Mouse (Mus musculus) intestine, postnatal 0 days (tissue): ENCODE results near the gene Clasp1. TPM values are rescaled to one million over a fixed set of nuclear protein-coding genes. Genes with fewer than 3 reads are reported as not detected.

Source experiments
- ATAC-seq: fragments of 200-750 bp; cut with Nextera tagmentation; 2 replicates; pipeline ENCODE4 v1.8.0; 2017; ENCODE audit warnings: mild to moderate bottlenecking, moderate TSS enrichment, moderate library complexity
- H3K27ac ChIP-seq: fragments of 300-500 bp; sonication (generic); 2 replicates; pipeline ENCODE4 v1.5.1; 2014; ENCODE audit warnings: mild to moderate bottlenecking, low read depth, low read length, moderate library complexity
- H3K27me3 ChIP-seq: fragments of 300-500 bp; sonication (generic); replicated peaks from 2 replicates; pipeline ENCODE4 v1.6.1; 2014; ENCODE audit warnings: low read length, mixed read lengths; ENCODE audit not compliant: control insufficient read depth, insufficient read depth
- H3K36me3 ChIP-seq: fragments of 300-500 bp; sonication (generic); 2 replicates; pipeline ENCODE4 v1.6.1; 2014; ENCODE audit warnings: mild to moderate bottlenecking, moderate library complexity; ENCODE audit not compliant: control insufficient read depth, insufficient read depth
- H3K4me1 ChIP-seq: fragments of 300-500 bp; sonication (generic); replicated peaks from 2 replicates; pipeline ENCODE4 v1.6.1; 2014; ENCODE audit warnings: antibody characterized with exemption, low read length, mixed read lengths; ENCODE audit not compliant: control insufficient read depth, insufficient read depth
- H3K4me2 ChIP-seq: fragments of 300-500 bp; sonication (generic); replicated peaks from 2 replicates; pipeline ENCODE4 v1.6.1; 2014; ENCODE audit warnings: low read depth, mild to moderate bottlenecking, moderate library complexity
- H3K4me3 ChIP-seq: fragments of 300-500 bp; sonication (generic); 2 replicates; pipeline ENCODE4 v1.5.1; 2014; ENCODE audit warnings: low read depth, low read length
- H3K9ac ChIP-seq: fragments of 300-500 bp; sonication (generic); 2 replicates; pipeline ENCODE4 v1.6.1; 2014; ENCODE audit warnings: mild to moderate bottlenecking, low read depth, low read length
- H3K9me3 ChIP-seq: fragments of 300-500 bp; sonication (generic); 2 replicates; pipeline ENCODE4 v1.6.1; 2016; ENCODE audit warnings: mixed run types; ENCODE audit not compliant: control insufficient read depth
- CTCF ChIP-seq: sonication (generic); IDR thresholded peaks from 2 replicates; pipeline ENCODE4 v1.5.1; 2016; ENCODE audit warnings: low read depth, mild to moderate bottlenecking, control low read depth, antibody characterized with exemption, moderate library complexity
- WGBS: fragments of 180-500 bp; shearing (Covaris S2); extraction: QIAGEN DNeasy Blood & Tissue Kit; methylation state at CpG from one replicate; pipeline ENCODE4 v1.1.7; 2014; 5-methylcytosine and 5-hydroxymethylcytosine counted together
- polyA plus RNA-seq: library from polyadenylated mRNA; unstranded; fragments of >200 nt; fragmentation: Nextera tagmentation; extraction: Ambion mirVana; gene quantifications from 2 replicates; pipeline ENCODE4 v1.2.1, GENCODE M21; 2015

Clasp1 gene
- polyA plus RNA-seq, 1 experiment from 2014 or later: 8.7 TPM

DNA sequence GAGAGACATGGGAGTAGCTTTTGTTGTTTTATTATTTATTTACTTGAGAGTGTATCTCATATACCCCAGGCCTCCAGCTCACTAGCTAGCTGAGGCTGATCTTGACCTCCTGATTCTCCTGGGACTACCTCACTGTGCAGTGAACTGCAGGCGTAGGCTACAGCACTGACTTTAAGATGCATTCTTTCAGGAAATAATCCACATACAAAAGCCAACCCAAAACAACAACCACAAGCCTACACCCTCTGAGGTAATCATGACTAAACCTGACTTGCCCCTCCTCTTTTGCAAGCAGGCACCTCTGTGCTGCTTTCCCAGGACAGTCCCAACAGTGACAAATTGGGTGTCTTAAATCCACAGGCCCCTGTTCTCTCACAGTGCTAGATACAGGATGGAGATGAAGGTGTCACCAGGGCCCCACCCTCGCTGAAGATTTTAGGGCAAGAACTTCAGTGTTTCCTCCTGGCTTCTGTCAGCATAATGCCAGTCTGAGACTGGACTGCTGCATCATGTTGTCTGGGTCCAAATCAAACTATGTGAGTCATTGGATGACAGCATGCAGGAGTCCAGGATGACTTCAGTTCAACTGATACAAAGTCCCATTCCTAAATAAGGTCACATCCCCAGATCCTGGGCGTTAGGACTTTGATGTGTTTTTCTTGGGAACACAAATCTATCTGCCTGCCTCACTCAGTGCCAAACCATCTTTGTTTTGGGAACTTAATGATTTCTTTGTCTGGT is 20.0 kb upstream of the Clasp1 start:
- no peak overlapping the region for H3K9ac ChIP-seq
- H3K4me1 ChIP-seq: no peaks in the 10 kb centered on the region
- no peak overlapping the region for H3K4me2 ChIP-seq
- WGBS: 64% methylated on average over 3 of the region's 3 CpGs
- no peaks in the 10 kb centered on the region for H3K9me3 ChIP-seq
- H3K27me3 ChIP-seq: no peaks in the 10 kb centered on the region
- no peak for ATAC-seq
- no peaks in the 10 kb centered on the region for H3K36me3 ChIP-seq
- no peak overlapping the region for H3K27ac ChIP-seq
- TF ChIP-seq CTCF: no peak
- H3K4me3 ChIP-seq: no peak overlapping the region

DNA sequence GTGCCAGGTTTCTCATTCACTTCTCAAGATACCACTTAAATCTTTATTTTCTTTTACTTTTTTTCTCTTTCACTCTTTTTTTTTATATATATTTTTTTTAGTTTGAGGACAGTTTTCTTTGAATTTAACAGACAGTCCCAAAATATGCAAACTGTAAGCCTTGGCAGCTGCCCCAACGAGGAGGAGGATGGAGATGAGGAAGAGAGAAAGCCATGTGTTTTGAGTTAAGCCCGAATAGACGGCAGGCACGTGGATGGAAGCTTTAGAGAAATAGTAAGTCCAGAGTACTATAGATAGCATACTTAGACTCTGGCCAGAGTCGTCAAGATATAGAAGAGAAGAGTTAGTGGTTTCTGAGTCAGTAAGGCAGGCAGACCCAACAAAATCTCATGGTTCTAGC is 11.1 kb upstream of the Clasp1 start:
- ATAC-seq: no peak
- H3K27ac ChIP-seq: no peak overlapping the region
- no peaks in the 10 kb centered on the region for H3K4me1 ChIP-seq
- H3K36me3 ChIP-seq: no peaks in the 10 kb centered on the region
- H3K9me3 ChIP-seq: no peaks in the 10 kb centered on the region
- H3K9ac ChIP-seq: no peak overlapping the region
- no peak for TF ChIP-seq CTCF
- H3K4me3 ChIP-seq: no peak overlapping the region
- no peaks in the 10 kb centered on the region for H3K27me3 ChIP-seq
- no peak overlapping the region for H3K4me2 ChIP-seq
- 69% methylated on average over 5 of the region's 5 CpGs for WGBS

DNA sequence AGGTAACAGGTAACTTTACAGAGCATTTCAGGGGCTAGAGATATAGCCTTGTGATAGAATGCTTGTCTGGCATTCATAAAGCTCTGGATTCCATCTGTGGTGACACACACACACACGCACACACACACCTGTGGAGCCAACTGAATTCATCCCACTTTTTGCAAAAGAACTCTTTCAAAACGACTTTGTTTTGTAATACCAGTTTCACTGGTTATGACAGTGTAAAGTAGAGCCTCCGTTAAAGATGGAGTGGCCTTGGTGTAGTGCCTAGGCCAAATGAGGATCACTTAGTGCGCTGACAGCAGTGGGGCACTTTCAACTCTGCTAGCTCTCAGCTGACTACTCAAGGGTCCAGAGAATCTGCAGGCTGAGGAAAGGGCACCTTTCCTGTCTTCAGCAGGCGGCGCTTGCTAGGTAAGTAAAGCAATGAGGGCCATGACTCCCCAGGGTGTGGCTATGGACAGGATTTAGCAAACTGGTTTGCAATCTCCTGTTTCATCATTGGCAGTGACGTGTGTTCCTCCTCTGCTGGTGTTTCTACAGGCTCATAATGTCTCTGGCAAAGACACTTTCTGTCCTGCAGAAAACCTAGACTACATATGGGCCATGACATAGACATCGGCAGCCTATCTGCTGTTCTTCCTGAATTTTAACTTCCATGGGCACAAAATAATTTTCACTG is 8.6 kb upstream of the Clasp1 start:
- Histone ChIP-seq H3K9me3 (no peaks in the 10 kb centered on the region), H3K4me1 (no peaks in the 10 kb centered on the region), H3K9ac (no peak overlapping the region), H3K4me3 (no peak overlapping the region), H3K27me3 (no peaks in the 10 kb centered on the region), H3K36me3 (no peaks in the 10 kb centered on the region), H3K4me2 (no peak overlapping the region), H3K27ac (no peak overlapping the region)
- no peak for ATAC-seq
- TF ChIP-seq CTCF: no peak
- 76% methylated on average over 8 of the region's 8 CpGs for WGBS

DNA sequence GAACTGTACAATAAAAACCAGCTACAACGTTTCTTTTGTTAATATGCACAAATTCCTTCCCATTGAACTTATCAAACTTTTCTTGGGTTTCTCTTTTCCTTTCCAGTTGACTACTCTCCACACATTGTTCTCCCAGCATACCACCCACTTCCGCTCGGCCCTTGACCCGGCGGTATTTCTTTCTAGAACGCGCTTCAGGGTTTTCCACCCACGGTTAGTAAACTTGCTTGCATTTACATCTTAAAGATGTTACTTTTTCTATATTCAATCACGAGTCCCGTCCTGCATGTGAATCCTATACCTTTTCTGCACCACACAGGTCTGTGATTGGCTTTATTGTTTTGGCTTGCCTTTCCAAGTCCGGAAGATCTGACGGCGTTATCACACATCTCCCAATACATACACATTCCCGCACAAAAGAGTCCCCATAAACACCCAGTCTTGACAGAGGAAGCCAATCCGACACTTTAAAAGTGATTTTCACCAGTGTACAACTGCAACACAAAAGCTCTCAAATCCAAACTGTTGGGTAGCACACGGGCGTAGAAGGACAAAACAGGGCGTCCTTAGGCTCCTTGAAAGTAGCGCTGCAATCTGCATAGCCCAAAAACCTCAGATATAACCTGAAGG is 616 bp upstream of the Clasp1 start:
- H3K9me3 ChIP-seq: no peaks in the 10 kb centered on the region
- peak; percentile 14 for ATAC-seq
- H3K27me3 ChIP-seq: no peaks in the 10 kb centered on the region
- peak overlapping the region; percentile 81 for H3K4me2 ChIP-seq
- under 1% methylated on average over 19 of the region's 19 CpGs for WGBS
- H3K9ac ChIP-seq: peak overlapping the region; percentile 90
- no peaks in the 10 kb centered on the region for H3K4me1 ChIP-seq
- peak overlapping the region; percentile 92 for H3K27ac ChIP-seq
- no peak for TF ChIP-seq CTCF
- peak overlapping the region; percentile 95 for H3K4me3 ChIP-seq
- H3K36me3 ChIP-seq: no peaks in the 10 kb centered on the region

DNA sequence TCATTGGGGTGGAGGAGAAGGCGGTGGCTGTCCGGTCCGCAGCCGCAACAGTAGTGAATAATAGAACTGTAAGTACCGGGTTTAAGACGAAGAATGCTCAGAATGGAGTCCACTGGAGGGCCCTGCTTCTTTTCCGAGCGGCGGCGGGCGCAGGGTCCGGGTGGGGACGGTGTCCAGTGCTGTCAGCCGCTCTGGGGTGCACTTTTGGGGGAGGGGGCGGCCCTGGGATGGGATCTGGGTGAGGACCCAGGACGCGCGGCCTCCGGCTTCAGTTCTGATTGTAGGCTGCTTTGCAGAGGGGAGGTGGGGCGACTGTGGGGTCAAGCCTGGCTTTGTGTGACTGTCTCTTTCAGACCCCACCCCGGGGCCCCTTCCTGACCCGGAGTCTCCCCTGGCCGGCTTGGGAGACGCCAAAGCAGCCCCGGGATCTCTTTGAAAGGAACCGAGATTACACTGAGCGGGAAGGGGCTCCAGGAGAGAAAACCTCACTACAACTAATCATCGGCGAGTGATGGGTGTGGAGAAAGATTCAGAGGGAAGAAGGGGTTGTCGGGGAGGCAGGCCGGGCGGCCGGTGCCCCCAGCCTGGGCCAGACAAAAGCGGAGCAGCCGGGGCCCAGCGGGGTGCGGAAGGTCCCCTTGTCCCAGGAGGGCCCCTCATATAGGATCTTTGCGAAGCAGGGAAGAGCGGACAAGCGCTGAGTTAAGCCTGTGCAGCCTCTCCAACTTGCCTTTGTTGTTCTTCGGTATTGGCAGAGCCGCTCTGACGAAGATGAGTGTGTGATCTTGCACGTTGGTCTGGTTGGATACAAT is 802 bp downstream of the Clasp1 start:
- Histone ChIP-seq H3K4me3 (peak overlapping the region; percentile 95), H3K27me3 (no peaks in the 10 kb centered on the region), H3K36me3 (no peaks in the 10 kb centered on the region; the same call in 1 of the 2 replicates), H3K9ac (peak overlapping the region; percentile 90), H3K9me3 (no peaks in the 10 kb centered on the region), H3K27ac (peak overlapping the region; percentile 92), H3K4me2 (peak overlapping the region; percentile 81), H3K4me1 (no peaks in the 10 kb centered on the region)
- TF ChIP-seq CTCF: no peak
- WGBS: under 1% methylated on average over 44 of the region's 44 CpGs
- peak; percentile 22 for ATAC-seq
